In the genomic region with DNA sequence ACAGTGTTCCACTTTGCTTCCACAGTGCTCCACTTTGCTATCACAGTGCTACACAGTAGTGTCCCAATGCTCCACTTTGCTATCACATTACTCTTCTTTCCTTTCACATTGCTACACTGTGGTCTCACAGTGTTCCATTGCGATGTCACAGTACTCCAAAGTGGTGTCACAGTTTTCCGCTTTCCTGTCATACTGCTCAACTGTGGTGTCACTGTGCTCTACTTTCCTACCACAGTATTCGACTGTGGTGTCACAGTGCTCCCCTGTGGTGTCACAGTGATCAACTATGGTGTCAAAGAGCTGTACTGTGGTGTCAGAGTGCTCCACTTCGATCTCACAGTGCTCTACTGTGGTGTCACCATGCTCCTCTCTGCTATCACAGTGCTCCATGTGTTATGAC, we compare ENCODE assay signal across 9 mouse cellular contexts.
DNase-seq lines count a peak whose midpoint lies in the region; ATAC-seq and TF ChIP-seq lines count a peak whose summit lies in the region.
"Had no signal": no experiment of that assay in that cellular context is flagged by ENCODE, and none has a peak within 500 bp of the region (broad histone marks: within the 10 kb centered on the region; RNA-seq: fewer than 3 reads in every experiment).

No protein-coding gene starts in this region.

- H3K9ac ChIP-seq in kidney, embryonic 15.5 days, result no peak overlapping the region
- H3K9ac ChIP-seq: lung, embryonic 14.5 days had no signal

- TF ChIP-seq POLR2A in kidney, adult 2 months (IDR thresholded peaks at IDR 0.05; ENCODE audit: low read depth, low read length), result no peak
- TF ChIP-seq POLR2A in thymus, adult 2 months (IDR thresholded peaks at IDR 0.05; ENCODE audit: control insufficient read depth, extremely low read depth, insufficient read depth, low read length, poor library complexity), result no peak

- DNase-seq in kidney, adult 2 months, result peak; percentile 30
- DNase-seq in thymus, adult 2 months, result peak; percentile 41
- no peak for DNase-seq in thymus, postnatal 10 days (ENCODE audit: low spot score in 2 of 2)
- peak; percentile 24 for DNase-seq in thymus, postnatal 4 days
- no peak for DNase-seq in layer of hippocampus, postnatal 36 days
- DNase-seq: lung, embryonic 14.5 days had no signal

- peak; percentile 62 for TF ChIP-seq CTCF in kidney, adult 2 months (conservative IDR thresholded peaks at IDR 0.05; ENCODE audit: insufficient read depth, insufficient read length, low read depth, low read length)
- no peak for TF ChIP-seq CTCF in thymus, adult 2 months (IDR thresholded peaks at IDR 0.05; ENCODE audit: borderline replicate concordance, control insufficient read depth, extremely low read depth, insufficient read depth, low read length, poor library complexity)

- H3K36me3 ChIP-seq in kidney, adult 2 months (ENCODE audit: control insufficient read depth, insufficient read depth, low read length), result no peaks in the 10 kb centered on the region
- H3K36me3 ChIP-seq in kidney, embryonic 15.5 days, result no peaks in the 10 kb centered on the region
- no peaks in the 10 kb centered on the region for H3K36me3 ChIP-seq in thymus, adult 2 months (ENCODE audit: control insufficient read depth, insufficient read depth, low read length)

- ATAC-seq in kidney, embryonic 15.5 days (replicated peaks; ENCODE audit: low FRiP score), result no peak
- peak; percentile 73 for ATAC-seq in inflammation-experienced regulatory T-cells, adult 6 months
- ATAC-seq in granulocyte monocyte progenitor cell, adult 5-6 weeks (replicated peaks; ENCODE audit: poor library complexity, severe bottlenecking), result no peak

- no peak overlapping the region for H3K4me3 ChIP-seq in kidney, adult 2 months (ENCODE audit: insufficient read depth, low read depth, low read length)
- H3K4me3 ChIP-seq in kidney, embryonic 15.5 days (replicated peaks), result no peak overlapping the region
- no peak overlapping the region for H3K4me3 ChIP-seq in thymus, adult 2 months (ENCODE audit: control insufficient read depth, insufficient read depth, low read length)

- H3K27me3 ChIP-seq in kidney, adult 2 months (replicated peaks; ENCODE audit: control insufficient read depth, insufficient read depth, low read length), result no peaks in the 10 kb centered on the region
- no peaks in the 10 kb centered on the region for H3K27me3 ChIP-seq in kidney, embryonic 15.5 days
- no peaks in the 10 kb centered on the region for H3K27me3 ChIP-seq in thymus, adult 2 months (ENCODE audit: control insufficient read depth, insufficient read depth, low read length)

- no peaks in the 10 kb centered on the region for H3K4me1 ChIP-seq in kidney, adult 2 months (ENCODE audit: control insufficient read depth, insufficient read depth, low read length)
- no peaks in the 10 kb centered on the region for H3K4me1 ChIP-seq in kidney, embryonic 15.5 days
- H3K4me1 ChIP-seq in thymus, adult 2 months (replicated peaks; ENCODE audit: control insufficient read depth, insufficient read depth, low read length), result no peaks in the 10 kb centered on the region; the same call in 1 of the 2 replicates

- no peak overlapping the region for H3K4me2 ChIP-seq in kidney, embryonic 15.5 days
- H3K4me2 ChIP-seq: lung, embryonic 14.5 days had no signal

- 70% methylated on average over 4 of the region's 4 CpGs for WGBS in kidney, adult 2 months
- 72% methylated on average over 4 of the region's 4 CpGs for WGBS in kidney, embryonic 15.5 days
- WGBS in thymus, adult 2 months, result 73% methylated on average over 4 of the region's 4 CpGs

- H3K9me3 ChIP-seq in kidney, embryonic 15.5 days (replicated peaks), result no peaks in the 10 kb centered on the region

- no peak overlapping the region for H3K27ac ChIP-seq in kidney, adult 2 months (ENCODE audit: insufficient read depth, low read depth, low read length)
- H3K27ac ChIP-seq in kidney, embryonic 15.5 days, result no peak overlapping the region
- no peak overlapping the region for H3K27ac ChIP-seq in thymus, adult 2 months (ENCODE audit: control insufficient read depth, insufficient read depth, low read length)

Comparison
In these comparisons a context has a peak if more than half of its experiments do, and no peak if none do; other contexts are left out.
1. DNase-seq: peak in kidney, adult 2 months (single experiment), thymus, adult 2 months (single experiment) and thymus, postnatal 4 days (single experiment); none in thymus, postnatal 10 days (0 of 2) and layer of hippocampus, postnatal 36 days (0 of 2).